Mouse (Mus musculus) erythroblast, embryonic 14.5 days (primary cell): ENCODE data around the gene Pink1. TPM values are rescaled to one million over a fixed set of nuclear protein-coding genes. Genes with fewer than 3 reads are reported as not detected.

Experiments
- H3K27me3 ChIP-seq: 2 replicates; pipeline ENCODE4 v1.6.1; 2012; ENCODE audit warnings: inconsistent platforms; ENCODE audit not compliant: control insufficient read depth
- H3K36me3 ChIP-seq: 2 replicates; pipeline ENCODE4 v1.6.1; 2012; ENCODE audit warnings: mild to moderate bottlenecking, inconsistent platforms; ENCODE audit not compliant: control insufficient read depth
- H3K4me1 ChIP-seq: 2 replicates; pipeline ENCODE4 v1.6.1; 2012; ENCODE audit warnings: inconsistent platforms; ENCODE audit not compliant: control insufficient read depth
- H3K4me3 ChIP-seq: replicated peaks from 2 replicates; pipeline ENCODE3; 2012; ENCODE audit warnings: moderate library complexity, mild to moderate bottlenecking, inconsistent platforms
- H3K9me3 ChIP-seq: 2 replicates; pipeline ENCODE4 v1.6.1; 2012; ENCODE audit warnings: low read length, inconsistent platforms, mixed read lengths; ENCODE audit not compliant: control insufficient read depth
- GATA1 ChIP-seq: IDR thresholded peaks from 2 replicates; pipeline ENCODE4 v1.6.1; 2012; ENCODE audit warnings: low read length, inconsistent platforms, mixed read lengths
- TAL1 ChIP-seq: IDR thresholded peaks from 3 replicates; pipeline ENCODE4 v1.6.1; 2012; ENCODE audit warnings: low read length, inconsistent platforms, mixed read lengths
- polyA plus RNA-seq: library from polyadenylated mRNA; stranded (reverse); fragments of >175 nt; gene quantifications from 2 replicates; pipeline ENCODE4 v1.2.3, GENCODE M21; 2012

Pink1 gene
- polyA plus RNA-seq, 1 experiment = 5.3 TPM

DNA sequence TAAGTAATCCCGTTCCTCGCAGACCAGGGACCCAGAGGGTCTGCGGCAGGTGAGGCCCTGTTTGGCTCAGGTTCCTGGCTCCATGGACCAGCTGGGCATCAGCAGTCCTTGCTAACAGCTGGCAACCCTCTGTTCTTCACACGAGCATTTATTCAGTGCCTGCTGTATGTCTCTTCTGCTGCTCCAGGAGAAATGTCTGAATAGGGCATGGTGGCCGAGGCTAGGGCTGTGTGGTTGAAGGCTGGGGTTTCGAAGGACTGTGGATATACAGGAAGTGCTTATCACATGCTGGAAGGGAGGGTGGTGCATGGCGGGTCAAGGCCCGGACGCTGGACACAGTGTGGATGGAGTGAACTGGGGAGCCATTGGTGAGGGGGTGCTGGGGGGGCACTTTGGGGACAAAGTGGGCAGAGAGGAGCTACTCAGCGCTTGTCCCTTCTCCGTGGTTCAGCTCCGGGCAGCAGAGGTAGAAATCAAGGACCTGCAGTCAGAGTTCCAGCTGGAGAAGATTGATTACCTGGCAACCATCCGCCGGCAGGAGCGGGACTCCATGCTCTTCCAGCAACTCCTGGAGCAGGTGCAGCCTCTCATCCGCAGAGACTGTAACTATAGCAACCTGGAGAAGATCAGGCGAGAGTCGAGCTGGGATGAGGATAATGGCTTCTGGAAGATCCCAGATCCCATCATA lies 32.7 kb downstream of the Pink1 start:
- H3K4me3 ChIP-seq = no peak overlapping the region
- H3K9me3 ChIP-seq = no peaks in the 10 kb centered on the region
- no peaks in the 10 kb centered on the region for H3K36me3 ChIP-seq
- no peaks in the 10 kb centered on the region for H3K4me1 ChIP-seq
- no peaks in the 10 kb centered on the region for H3K27me3 ChIP-seq
- no peak for TF ChIP-seq TAL1
- no peak for TF ChIP-seq GATA1

- no peaks in the 10 kb centered on the region for H3K9me3 ChIP-seq
- no peaks in the 10 kb centered on the region for H3K27me3 ChIP-seq
- TF ChIP-seq TAL1 = no peak
- TF ChIP-seq GATA1 = no peak
- no peak overlapping the region for H3K4me3 ChIP-seq
- no peaks in the 10 kb centered on the region for H3K36me3 ChIP-seq
- H3K4me1 ChIP-seq = no peaks in the 10 kb centered on the region
Measured at GRCm38 (mm10) chr4:138292028-138292427, 34.1 kb downstream of the Pink1 start.

DNA sequence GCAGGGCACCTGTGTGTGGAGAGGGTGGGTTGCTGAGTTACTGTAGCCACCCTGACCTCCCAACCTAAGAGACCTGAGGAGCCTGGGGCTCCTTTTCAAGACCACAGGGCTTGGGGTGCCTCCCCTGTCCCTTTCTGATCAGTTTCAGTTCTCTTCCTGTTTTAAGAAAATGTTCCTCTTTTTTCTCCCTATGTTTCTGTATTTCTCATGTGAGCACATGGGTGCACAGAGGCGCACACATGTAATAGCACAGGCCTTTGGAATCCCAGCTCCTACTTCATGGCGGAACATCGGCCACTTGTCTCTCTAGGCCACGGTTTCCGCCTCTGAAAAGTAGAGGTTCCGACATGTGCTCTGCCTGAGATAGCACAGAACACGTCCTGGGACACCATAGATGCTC lies 37.4 kb downstream of the Pink1 start:
- H3K4me1 ChIP-seq = no peaks in the 10 kb centered on the region
- TF ChIP-seq TAL1 = no peak
- TF ChIP-seq GATA1 = no peak
- H3K4me3 ChIP-seq = no peak overlapping the region
- no peaks in the 10 kb centered on the region for H3K36me3 ChIP-seq
- no peaks in the 10 kb centered on the region for H3K27me3 ChIP-seq
- H3K9me3 ChIP-seq = peaks cover 4% of the 10 kb centered on the region; the same call in 1 of the 2 replicates

DNA sequence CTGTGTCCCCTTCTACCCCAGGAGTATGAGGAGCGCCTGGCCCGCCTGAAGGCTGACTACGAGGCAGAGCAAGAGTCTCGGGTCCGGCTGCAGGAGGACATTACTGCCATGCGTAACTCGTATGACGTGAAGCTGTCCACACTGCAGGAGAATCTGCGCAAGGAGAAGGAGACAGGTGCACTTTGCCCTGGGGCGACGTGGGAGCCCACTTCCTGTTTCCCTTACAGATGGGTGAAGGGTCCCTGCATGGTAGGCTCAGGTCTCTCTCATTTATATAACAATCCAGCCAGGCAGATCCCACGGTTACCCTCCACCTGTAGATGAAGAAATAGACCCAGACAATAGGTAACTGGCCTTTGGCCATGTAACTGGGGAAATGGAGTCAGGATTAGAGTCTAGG lies 39.7 kb downstream of the Pink1 start:
- no peaks in the 10 kb centered on the region for H3K27me3 ChIP-seq
- H3K4me3 ChIP-seq = no peak overlapping the region
- TF ChIP-seq GATA1 (no peak), TAL1 (no peak)
- no peaks in the 10 kb centered on the region; the same call in 1 of the 2 replicates for H3K4me1 ChIP-seq
- no peaks in the 10 kb centered on the region for H3K36me3 ChIP-seq
- peaks cover 4% of the 10 kb centered on the region; the same call in 1 of the 2 replicates for H3K9me3 ChIP-seq

DNA sequence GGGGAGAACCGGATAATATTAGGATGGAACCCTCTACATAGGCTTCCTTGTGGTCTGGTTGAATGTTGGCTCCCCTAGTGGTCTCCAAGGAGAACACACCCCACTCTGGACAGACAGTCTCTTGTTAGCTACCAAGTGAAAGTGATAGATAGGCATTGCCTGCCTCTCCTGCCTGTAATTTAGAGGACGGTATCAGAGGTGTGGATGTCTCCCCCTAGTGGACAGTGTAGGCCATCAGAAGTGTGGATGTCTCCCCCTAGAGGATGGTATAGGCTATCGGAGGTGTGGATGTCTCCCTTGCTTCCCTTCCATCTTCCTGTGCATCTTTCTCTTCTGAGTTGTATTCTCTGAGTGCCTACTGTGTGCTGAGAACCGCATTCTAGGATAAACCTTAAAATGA lies 43.3 kb downstream of the Pink1 start:
- Histone ChIP-seq H3K4me3 (no peak overlapping the region), H3K4me1 (no peaks in the 10 kb centered on the region; the same call in 1 of the 2 replicates), H3K9me3 (peaks cover 4% of the 10 kb centered on the region; the same call in 1 of the 2 replicates), H3K36me3 (no peaks in the 10 kb centered on the region), H3K27me3 (no peaks in the 10 kb centered on the region)
- TF ChIP-seq TAL1 (no peak), GATA1 (no peak)

- TF ChIP-seq GATA1 (no peak), TAL1 (no peak)
- Histone ChIP-seq H3K27me3 (no peaks in the 10 kb centered on the region; the same call in 1 of the 2 replicates), H3K9me3 (no peaks in the 10 kb centered on the region), H3K4me1 (no peaks in the 10 kb centered on the region; the same call in 1 of the 2 replicates), H3K4me3 (no peak overlapping the region), H3K36me3 (no peaks in the 10 kb centered on the region)
Measured at GRCm38 (mm10) chr4:138278346-138278745, 47.8 kb downstream of the Pink1 start.

DNA sequence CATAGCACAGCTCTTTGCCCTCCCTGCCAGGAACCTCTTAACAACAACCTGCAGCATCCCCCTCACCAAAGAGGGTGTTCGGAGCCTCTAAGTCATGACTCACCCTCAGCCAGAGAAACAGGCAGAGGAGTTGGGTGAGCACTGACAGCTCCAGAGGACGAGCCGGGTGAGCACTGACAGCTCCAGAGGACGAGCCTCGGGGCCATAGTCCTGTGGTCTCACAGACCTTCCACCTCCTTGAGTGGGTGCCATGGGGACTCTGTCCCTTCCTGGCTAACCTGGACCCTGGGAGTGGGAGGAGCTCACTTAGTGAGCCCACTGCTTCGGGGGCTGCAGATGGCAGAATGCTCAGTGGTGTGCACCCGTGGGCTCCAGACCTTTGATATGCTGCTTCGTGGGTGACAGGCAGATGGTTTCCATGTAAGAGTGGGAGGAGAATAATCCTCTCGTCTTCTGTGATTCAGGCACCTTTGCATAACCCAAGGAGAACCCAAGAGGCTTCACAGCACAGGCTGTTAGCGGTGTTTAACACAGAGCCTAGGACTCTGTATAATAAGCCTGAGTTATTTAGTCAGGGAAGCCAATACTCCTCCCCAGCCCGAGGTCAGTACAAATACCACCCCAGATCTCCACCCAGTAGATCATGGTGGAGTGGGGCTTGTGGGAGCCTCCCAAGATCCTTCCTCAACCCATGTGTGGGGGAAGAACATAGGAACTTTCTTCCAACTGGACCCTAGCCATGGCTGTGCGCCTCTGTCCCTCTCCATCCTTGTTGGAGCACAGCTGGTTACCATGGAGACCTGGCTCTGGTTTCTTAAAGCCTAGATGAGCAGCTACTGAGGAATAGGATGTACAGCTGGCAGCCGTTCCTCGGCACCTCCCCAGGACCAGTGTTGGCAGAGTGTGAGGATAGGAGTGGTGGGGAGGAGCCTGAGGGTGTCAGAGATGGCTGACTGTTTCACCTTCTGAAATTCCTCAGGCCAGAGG lies 53.8 kb downstream of the Pink1 start:
- H3K4me1 ChIP-seq = no peaks in the 10 kb centered on the region; the same call in 1 of the 2 replicates
- no peaks in the 10 kb centered on the region for H3K36me3 ChIP-seq
- H3K9me3 ChIP-seq = peaks cover 6% of the 10 kb centered on the region
- H3K4me3 ChIP-seq = no peak overlapping the region
- H3K27me3 ChIP-seq = peaks cover 2% of the 10 kb centered on the region
- no peak for TF ChIP-seq TAL1
- TF ChIP-seq GATA1 = no peak

GRCm38 (mm10) chr4:138267869-138268268 lies 58.2 kb downstream of the Pink1 start:
- peaks cover 14% of the 10 kb centered on the region for H3K27me3 ChIP-seq
- H3K36me3 ChIP-seq = no peaks in the 10 kb centered on the region
- H3K4me1 ChIP-seq = peaks cover 4% of the 10 kb centered on the region
- TF ChIP-seq TAL1 (no peak), GATA1 (no peak)
- peaks cover 11% of the 10 kb centered on the region for H3K9me3 ChIP-seq
- H3K4me3 ChIP-seq = no peak overlapping the region

Other genes with a start within 250 kb of the Pink1 start
- 2.6 and 3.9 TPM in 2 replicates for gene Hp1bp3, start 110.0 kb downstream of the Pink1 start, polyA plus RNA-seq
- gene Sh2d5, start 75.9 kb downstream of the Pink1 start, polyA plus RNA-seq = 0.19 and 0.24 TPM in 2 replicates
- gene Kif17, start 75.9 kb downstream of the Pink1 start, polyA plus RNA-seq = 0.02 and 0.05 TPM in 2 replicates
- gene Ddost, start 21.6 kb downstream of the Pink1 start, polyA plus RNA-seq = 6.5 and 7.4 TPM in 2 replicates
- gene Cda, start 41.7 kb upstream of the Pink1 start, polyA plus RNA-seq = 0.06 TPM in 1 of 2 replicates, not detected in the other
- gene Fam43b, start 70.2 kb upstream of the Pink1 start, polyA plus RNA-seq = not detected in 2 replicates
- 1.3 and 1.5 TPM in 2 replicates for gene Mul1, start 108.4 kb upstream of the Pink1 start, polyA plus RNA-seq
- gene Camk2n1, start 128.0 kb upstream of the Pink1 start, polyA plus RNA-seq = 0.02 TPM in 2 replicates